Mouse (Mus musculus) cortical plate, adult 2 months (tissue): ENCODE data around the gene Alppl2. TPM values are rescaled to one million over a fixed set of nuclear protein-coding genes. Genes with fewer than 3 reads are reported as not detected.

Experiments
- H3K27ac ChIP-seq: fragments of 200-500 bp; 2 replicates; pipeline ENCODE4 v1.5.1; 2012; ENCODE audit warnings: low read length, control low read depth, inconsistent platforms; ENCODE audit not compliant: insufficient read depth
- H3K4me1 ChIP-seq: fragments of 200-500 bp; 2 replicates; pipeline ENCODE4 v1.6.1; 2011; ENCODE audit warnings: low read length; ENCODE audit not compliant: control insufficient read depth, insufficient read depth
- H3K4me3 ChIP-seq: fragments of 200-500 bp; 2 replicates; pipeline ENCODE4 v1.5.1; 2011; ENCODE audit warnings: mild to moderate bottlenecking, low read length, control low read depth; ENCODE audit not compliant: insufficient read depth
- CTCF ChIP-seq: fragments of 200-500 bp; IDR thresholded peaks from 2 replicates; pipeline ENCODE4 v1.5.1; 2011; ENCODE audit warnings: mild to moderate bottlenecking, control low read depth, low read length; ENCODE audit not compliant: insufficient read depth; ENCODE audit errors: extremely low read depth
- POLR2A ChIP-seq: fragments of 200-500 bp; IDR thresholded peaks from 2 replicates; pipeline ENCODE4 v1.6.1; 2011; ENCODE audit warnings: mild to moderate bottlenecking, low read length, control low read depth; ENCODE audit not compliant: insufficient read depth; ENCODE audit errors: extremely low read depth
- polyA plus RNA-seq: library from polyadenylated mRNA; depleted of rRNA; stranded (reverse); fragments of >200 nt; gene quantifications from 2 replicates; pipeline ENCODE4 v1.2.3, GENCODE M21; 2012; rRNA removed

Gene Alppl2
- not detected in 2 replicates for polyA plus RNA-seq

DNA sequence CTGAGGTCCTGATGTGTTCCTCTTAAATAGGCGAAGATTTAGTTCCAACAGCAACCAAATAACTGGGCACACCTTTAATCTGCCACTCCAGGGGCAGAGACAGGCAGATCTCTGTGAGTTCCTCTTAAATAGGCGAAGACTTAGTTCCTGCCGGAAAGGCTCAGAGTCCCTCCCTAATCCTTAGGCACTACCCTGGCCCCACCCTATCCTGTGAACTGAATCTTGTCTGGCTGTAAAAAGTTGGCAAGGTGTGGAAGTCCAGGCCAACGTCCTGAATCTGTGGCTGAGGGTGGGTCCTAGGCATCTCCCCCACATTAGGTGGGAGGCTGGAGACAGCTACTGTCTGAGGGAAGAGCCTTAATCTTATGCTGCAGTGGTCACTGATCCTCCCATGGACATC lies at the start of gene Alppl2:
TSS of gene Alppl2 (minus strand) at position 101 of the 400 bp plus-strand sequence.
- H3K4me1 ChIP-seq, result no peaks in the 10 kb centered on the region
- no peak within 1 kb of the TSS for H3K4me3 ChIP-seq
- TF ChIP-seq CTCF (no peak), POLR2A (no peak)
- no peak within 1 kb of the TSS for H3K27ac ChIP-seq

GRCm38 (mm10) chr1:87131803-87132202 lies 42.1 kb upstream of the Alppl2 start:
- Histone ChIP-seq H3K27ac (no peak overlapping the region), H3K4me1 (no peaks in the 10 kb centered on the region), H3K4me3 (no peak overlapping the region)
- TF ChIP-seq POLR2A (no peak), CTCF (no peak)

GRCm38 (mm10) chr1:87127206-87128030 lies 37.7 kb upstream of the Alppl2 start:
- no peak for TF ChIP-seq POLR2A
- no peak for TF ChIP-seq CTCF
- Histone ChIP-seq H3K27ac (no peak overlapping the region), H3K4me3 (0 out of 2 replicates have a peak overlapping the region, but pooled peaks have one; percentile 11), H3K4me1 (no peaks in the 10 kb centered on the region)

GRCm38 (mm10) chr1:87124673-87125072 lies 34.9 kb upstream of the Alppl2 start, which contains the start of gene Akp3:
Akp3 (plus strand) TSS chr1:87124973.
- Histone ChIP-seq H3K4me3 (no peak within 1 kb of the TSS), H3K4me1 (no peaks in the 10 kb centered on the region), H3K27ac (no peak within 1 kb of the TSS)
- TF ChIP-seq CTCF, result no peak

- Histone ChIP-seq H3K4me1 (no peaks in the 10 kb centered on the region), H3K4me3 (no peak overlapping the region), H3K27ac (no peak overlapping the region)
- no peak for TF ChIP-seq POLR2A
Observed at GRCm38 (mm10) chr1:87114784-87115183, 25.1 kb upstream of the Alppl2 start.

GRCm38 (mm10) chr1:87111719-87112354 lies 22.1 kb upstream of the Alppl2 start:
- Histone ChIP-seq H3K4me3 (no peak overlapping the region), H3K27ac (no peak overlapping the region), H3K4me1 (no peaks in the 10 kb centered on the region)
- TF ChIP-seq POLR2A, result no peak
- no peak for TF ChIP-seq CTCF

DNA sequence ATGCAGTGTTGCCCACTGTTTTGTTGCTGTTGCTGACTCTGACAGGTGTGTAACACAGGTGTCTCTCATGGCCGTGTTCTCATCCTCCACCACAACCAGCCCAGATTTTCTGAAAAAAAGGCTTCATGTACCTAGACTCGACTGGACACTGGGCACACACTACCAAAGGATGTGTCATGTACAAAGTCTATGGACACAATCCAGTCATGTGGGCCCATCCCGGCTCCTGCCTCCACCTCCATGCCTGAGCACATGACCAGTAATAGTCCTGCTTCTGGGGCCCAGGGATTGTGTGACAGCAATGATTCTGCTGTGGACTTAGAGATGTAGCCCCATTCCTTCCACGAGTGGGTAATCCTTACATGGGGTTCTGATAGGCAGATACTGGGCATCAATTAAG lies 18.8 kb upstream of the Alppl2 start:
- no peaks in the 10 kb centered on the region for H3K4me1 ChIP-seq
- no peak overlapping the region for H3K27ac ChIP-seq
- TF ChIP-seq POLR2A (no peak), CTCF (no peak)
- no peak overlapping the region for H3K4me3 ChIP-seq

GRCm38 (mm10) chr1:87106536-87106935 lies 16.8 kb upstream of the Alppl2 start:
- no peak overlapping the region for H3K4me3 ChIP-seq
- TF ChIP-seq POLR2A, result no peak
- no peak for TF ChIP-seq CTCF
- no peaks in the 10 kb centered on the region for H3K4me1 ChIP-seq
- H3K27ac ChIP-seq, result no peak overlapping the region

- Histone ChIP-seq H3K4me1 (no peaks in the 10 kb centered on the region), H3K27ac (no peak overlapping the region), H3K4me3 (no peak overlapping the region)
- no peak for TF ChIP-seq CTCF
- no peak for TF ChIP-seq POLR2A
Observed at GRCm38 (mm10) chr1:87103936-87104335, 14.2 kb upstream of the Alppl2 start.

DNA sequence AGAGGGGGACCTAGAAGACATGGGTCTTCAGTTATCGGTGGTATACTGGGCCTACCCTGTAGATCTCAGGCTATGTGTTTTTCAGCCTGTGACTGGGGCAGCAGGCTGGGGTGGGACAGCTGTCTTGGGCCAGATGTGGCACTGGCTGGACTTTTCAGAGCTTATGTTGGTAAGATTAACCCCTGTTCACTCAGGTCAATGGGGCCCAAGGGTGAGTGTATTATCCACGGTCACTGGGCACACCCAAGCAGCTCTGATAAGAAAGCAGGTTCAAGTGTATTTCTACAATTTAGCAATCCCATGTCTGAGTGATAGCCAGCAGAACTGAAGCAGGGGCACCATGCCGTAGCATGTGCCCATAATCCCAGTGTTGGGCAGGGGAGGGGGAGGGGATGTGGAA lies 12.4 kb upstream of the Alppl2 start:
- Histone ChIP-seq H3K4me3 (no peak overlapping the region), H3K4me1 (no peaks in the 10 kb centered on the region)
- TF ChIP-seq CTCF (no peak), POLR2A (no peak)

More for the DNA sequence above, 12.4 kb upstream of the Alppl2 start:
- H3K27ac ChIP-seq, result no peak overlapping the region
